Mouse (Mus musculus) monocyte, adult 5-6 weeks (primary cell): ENCODE measurements around the gene Pjvk. TPM values are rescaled to one million over a fixed set of nuclear protein-coding genes. Genes with fewer than 3 reads are reported as not detected.
A peak's percentile ranks its signal among the peaks of the same experiment; 100 is the strongest.
"Not testable (repeated sequence)": the region's sequence is repeated elsewhere in the genome, so short reads cannot be mapped to it uniquely, and the experiment has no call there.

Source experiments
- ATAC-seq: fragments of 153-309, 156-312 bp; replicated peaks from 2 replicates; pipeline ENCODE4 v1.8.0; 2017; ENCODE audit warnings: mild to moderate bottlenecking; ENCODE audit not compliant: low TSS enrichment, insufficient number of reproducible peaks, severe bottlenecking, poor library complexity, low FRiP score
- total RNA-seq: library from RNA; stranded (forward); fragments of 200-1000, 200-491, 200-594 nt; gene quantifications from 3 replicates; pipeline ENCODE4 v1.2.3, GENCODE M21; 2017

Pjvk gene
- total RNA-seq, result not detected in 3 replicates

- ATAC-seq, result peak; percentile 97
Observed at GRCm38 (mm10) chr2:76647883-76648570, at the start of gene Pjvk, which contains the start of gene Prkra. Pjvk (plus strand) TSS chr2:76648476. Prkra (minus strand) TSS chr2:76648015.

GRCm38 (mm10) chr2:76599214-76599613 is 49.1 kb upstream of the Pjvk start:
- no peak for ATAC-seq

- ATAC-seq, result no peak
Observed at GRCm38 (mm10) chr2:76602256-76602655, 46.0 kb upstream of the Pjvk start.

- no peak for ATAC-seq
Observed at GRCm38 (mm10) chr2:76606704-76607103, 41.6 kb upstream of the Pjvk start.

GRCm38 (mm10) chr2:76610326-76611104 is 37.8 kb upstream of the Pjvk start:
- ATAC-seq, result peak; percentile 73; the same call in 1 of the 2 replicates

GRCm38 (mm10) chr2:76611996-76612395 is 36.3 kb upstream of the Pjvk start:
- ATAC-seq, result no peak

GRCm38 (mm10) chr2:76618078-76618477 is 30.2 kb upstream of the Pjvk start:
- ATAC-seq, result no peak

- no peak for ATAC-seq
Observed at GRCm38 (mm10) chr2:76620188-76620587, 28.1 kb upstream of the Pjvk start.

- no peak for ATAC-seq
Observed at GRCm38 (mm10) chr2:76621724-76622123, 26.6 kb upstream of the Pjvk start.

- ATAC-seq, result not testable (repeated sequence)
Observed at GRCm38 (mm10) chr2:76622316-76622715, 26.0 kb upstream of the Pjvk start.

GRCm38 (mm10) chr2:76630293-76630692 is 18.0 kb upstream of the Pjvk start:
- ATAC-seq, result no peak

- no peak for ATAC-seq
Observed at GRCm38 (mm10) chr2:76631600-76631999, 16.7 kb upstream of the Pjvk start.

GRCm38 (mm10) chr2:76639637-76640036 is 8.6 kb upstream of the Pjvk start:
- ATAC-seq, result no peak

- ATAC-seq, result no peak
Observed at GRCm38 (mm10) chr2:76643801-76644200, 4.5 kb upstream of the Pjvk start.

GRCm38 (mm10) chr2:76647441-76647869 is 821 bp upstream of the Pjvk start:
- no peak for ATAC-seq

- no peak for ATAC-seq
Observed at GRCm38 (mm10) chr2:76648666-76649141, 428 bp downstream of the Pjvk start.

GRCm38 (mm10) chr2:76653070-76653469 is 4.8 kb downstream of the Pjvk start:
- ATAC-seq, result no peak

- no peak for ATAC-seq
Observed at GRCm38 (mm10) chr2:76654646-76655045, 6.4 kb downstream of the Pjvk start.

GRCm38 (mm10) chr2:76655444-76655843 is 7.2 kb downstream of the Pjvk start:
- ATAC-seq, result no peak

GRCm38 (mm10) chr2:76655982-76656381 is 7.7 kb downstream of the Pjvk start:
- no peak for ATAC-seq
